Mouse (Mus musculus): ENCODE measurements around the gene Ivns1abp. TPM values are rescaled to one million over a fixed set of nuclear protein-coding genes. Genes with fewer than 3 reads are reported as not detected.

Gene Ivns1abp
- total RNA-seq, 2 experiments from 2014 or later, result 286 to 289 TPM

Other genes with a start within 250 kb of the Ivns1abp start
- gene Gm47985, start 161.9 kb upstream of the Ivns1abp start, total RNA-seq (2021), result under 1 TPM in 1 of 2 experiments, not detected in 1; 0.29 TPM
- under 1 TPM in 1 of 2 experiments, not detected in 1; 0.17 TPM for gene Gm8947, start 152.1 kb upstream of the Ivns1abp start, total RNA-seq (2021)
- gene Gm47995, start 146.0 kb upstream of the Ivns1abp start, total RNA-seq (2021), result not detected
- not detected for gene 3110040M04Rik, start 140.4 kb upstream of the Ivns1abp start, total RNA-seq (2021)
- gene Gm47996, start 134.3 kb upstream of the Ivns1abp start, total RNA-seq (2021), result not detected
- 1 to 10 TPM; 7.0 to 8.7 TPM for gene Swt1, start 84.0 kb downstream of the Ivns1abp start, total RNA-seq (2021)
- 10 to 100 TPM; 10.7 to 10.8 TPM for gene Trmt1l, start 84.1 kb downstream of the Ivns1abp start, total RNA-seq (2021)
- 10 to 100 TPM; 42.4 to 45.1 TPM for gene Rnf2, start 156.5 kb downstream of the Ivns1abp start, total RNA-seq (2021)
- gene Fam129a, start 226.7 kb downstream of the Ivns1abp start, total RNA-seq (2021), result 10 to 100 TPM; 37.7 to 39.9 TPM